Mouse (Mus musculus): Measurements from ENCODE around the gene Ddb2.

Ddb2 gene

GRCm38 (mm10) chr2:91190501-91190900, 46.3 kb downstream of the Ddb2 start:
- DNase-seq (ENCODE audit: low read depth, low spot score), result no peak

- DNase-seq (ENCODE audit: low read depth, low spot score), result peak; percentile 78
These were observed 49.4 kb downstream of the Ddb2 start for GRCm38 (mm10) chr2:91187431-91187830.

DNA sequence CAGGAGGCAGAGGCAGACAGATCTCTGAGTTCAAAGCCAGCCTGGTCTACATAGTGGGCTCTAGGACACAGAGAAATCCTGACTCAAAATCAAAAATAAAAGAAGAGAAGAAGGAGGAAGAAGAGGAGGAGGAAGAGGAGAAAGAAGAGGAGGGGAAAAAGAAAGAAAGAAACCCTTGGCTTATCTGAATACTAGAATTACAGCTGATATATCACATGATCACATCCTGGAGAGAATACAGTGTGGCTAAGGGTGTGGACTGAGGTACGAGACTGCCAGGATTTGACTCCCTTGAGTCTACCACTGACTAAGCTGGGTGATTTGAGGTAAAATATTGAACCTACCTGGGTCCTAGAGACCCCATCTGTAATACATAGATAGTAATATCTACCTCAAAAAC, 50.6 kb downstream of the Ddb2 start:
- DNase-seq (ENCODE audit: low read depth, low spot score), result no peak

GRCm38 (mm10) chr2:91183711-91184405, 52.9 kb downstream of the Ddb2 start, which contains the start of gene Madd:
Gene Madd (minus strand): TSS chr2:91183837.
- DNase-seq (ENCODE audit: low read depth, low spot score), result no peak

DNA sequence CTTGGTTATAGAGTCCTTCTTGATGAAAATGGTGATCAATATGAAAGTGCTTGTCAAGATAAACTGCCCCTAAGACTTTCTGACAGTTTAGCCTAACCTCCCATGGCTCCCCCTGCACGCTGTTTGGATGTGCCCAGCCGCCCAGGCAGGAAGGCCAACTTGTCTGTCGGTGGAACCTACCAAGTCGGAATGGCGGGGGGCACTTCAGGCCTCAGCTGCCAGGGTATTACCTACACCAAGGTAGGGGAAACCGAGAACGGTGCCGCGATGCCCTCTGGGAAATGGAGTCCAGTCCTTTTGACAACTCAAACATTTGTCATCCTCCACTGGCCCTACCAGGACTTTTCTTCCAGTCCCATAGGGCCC, 53.7 kb downstream of the Ddb2 start:
- DNase-seq (ENCODE audit: low read depth, low spot score), result peak; percentile 99

DNA sequence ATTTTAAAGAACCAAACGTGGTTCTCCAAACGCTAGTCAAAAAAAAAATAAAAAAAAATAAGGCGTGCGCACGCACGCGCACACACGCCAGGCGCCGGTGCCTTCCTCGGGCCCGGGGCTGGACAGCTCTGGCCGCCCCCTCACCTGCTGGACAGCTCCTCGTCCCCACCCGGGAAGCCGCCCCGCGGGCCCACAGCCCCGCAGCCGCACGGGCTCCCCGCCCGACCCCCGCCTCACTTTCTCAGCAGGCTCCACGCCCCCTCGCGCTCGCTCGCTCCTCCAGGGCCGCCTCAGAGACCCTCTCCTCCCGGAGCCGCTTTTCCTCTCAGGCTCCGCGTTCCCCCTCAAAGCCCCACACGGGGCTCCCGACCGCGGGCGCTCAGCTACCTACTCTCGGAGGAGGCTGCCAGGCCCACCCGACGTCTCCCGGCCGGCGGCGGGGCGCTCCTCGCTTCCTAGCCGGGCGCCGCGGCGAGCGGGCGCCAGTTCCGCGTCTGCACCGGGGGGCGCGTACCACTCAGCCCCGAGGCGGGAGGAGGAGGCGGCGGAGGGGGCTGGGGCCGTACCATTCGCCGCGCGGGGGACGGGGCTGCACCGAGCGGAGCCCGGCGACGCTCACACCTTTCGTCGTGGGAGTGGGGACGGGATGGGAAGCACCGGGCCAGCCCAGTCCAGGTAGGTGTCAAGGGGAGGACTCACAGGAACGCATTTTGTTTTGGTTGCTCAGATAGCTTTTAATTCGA, 54.2 kb downstream of the Ddb2 start:
- peak; percentile 87 for DNase-seq (ENCODE audit: low read depth, low spot score)

- DNase-seq (ENCODE audit: low read depth, low spot score), result no peak
These were observed 54.8 kb downstream of the Ddb2 start for GRCm38 (mm10) chr2:91182016-91182404.

GRCm38 (mm10) chr2:91180706-91181105, 56.1 kb downstream of the Ddb2 start:
- no peak for DNase-seq (ENCODE audit: low read depth, low spot score)

DNA sequence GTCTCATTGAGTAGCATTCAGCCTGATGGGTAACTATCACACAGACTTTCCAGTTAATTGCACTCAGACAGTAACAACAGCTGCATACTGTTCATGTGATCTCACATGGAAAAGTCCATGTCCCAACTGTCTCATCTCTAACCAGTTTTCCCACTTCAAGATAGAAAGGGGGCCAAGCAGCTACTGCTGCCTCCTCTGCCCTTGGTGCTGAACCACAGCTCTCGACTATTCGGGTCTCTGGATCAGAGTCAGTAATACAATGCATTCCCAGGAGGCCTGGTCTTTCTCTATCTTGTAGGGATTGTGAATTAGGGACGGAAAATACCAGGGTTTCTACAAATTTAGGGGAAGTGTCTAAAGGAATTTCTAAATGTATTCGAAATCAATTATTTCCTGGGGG, 57.0 kb downstream of the Ddb2 start:
- DNase-seq (ENCODE audit: low read depth, low spot score), result no peak

DNA sequence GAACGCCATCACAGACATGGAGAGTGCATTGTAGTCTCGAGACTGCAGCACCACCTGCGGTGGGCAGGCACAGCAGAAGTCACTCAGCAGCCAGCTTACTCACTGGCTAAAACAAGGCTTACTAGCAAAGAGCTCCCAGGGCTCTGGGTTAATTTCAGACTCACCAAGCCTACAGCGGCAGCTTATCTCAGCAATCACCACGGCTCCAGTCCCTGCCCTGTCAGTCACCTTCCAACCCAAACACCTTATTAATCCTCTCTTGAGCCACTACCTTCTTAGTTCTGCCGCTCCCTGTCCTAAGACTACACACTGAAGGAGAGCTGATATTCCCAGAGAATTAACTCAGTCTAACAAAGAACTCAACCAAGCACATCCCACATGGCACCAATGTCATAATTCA, 60.5 kb downstream of the Ddb2 start:
- no peak for DNase-seq (ENCODE audit: low read depth, low spot score)

DNA sequence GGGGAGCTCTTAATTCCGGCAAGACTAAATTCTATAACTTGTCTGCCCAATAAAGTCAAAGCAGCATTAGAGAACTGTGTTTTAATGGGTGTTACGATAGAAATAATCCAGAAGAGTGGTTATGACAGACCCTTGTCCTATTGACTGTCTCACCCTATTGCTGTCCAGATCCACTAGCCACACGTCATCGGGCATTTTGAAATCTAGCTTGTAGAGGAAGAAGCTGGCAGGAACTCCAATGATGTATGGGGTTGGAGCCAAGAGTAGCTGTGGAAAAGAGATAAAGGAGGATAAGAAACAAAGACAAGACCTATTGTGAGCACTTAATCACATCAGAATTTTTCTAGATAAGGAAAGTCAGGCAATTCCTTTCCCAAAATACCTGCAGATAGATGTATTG, 61.3 kb downstream of the Ddb2 start:
- DNase-seq (ENCODE audit: low read depth, low spot score), result no peak

DNA sequence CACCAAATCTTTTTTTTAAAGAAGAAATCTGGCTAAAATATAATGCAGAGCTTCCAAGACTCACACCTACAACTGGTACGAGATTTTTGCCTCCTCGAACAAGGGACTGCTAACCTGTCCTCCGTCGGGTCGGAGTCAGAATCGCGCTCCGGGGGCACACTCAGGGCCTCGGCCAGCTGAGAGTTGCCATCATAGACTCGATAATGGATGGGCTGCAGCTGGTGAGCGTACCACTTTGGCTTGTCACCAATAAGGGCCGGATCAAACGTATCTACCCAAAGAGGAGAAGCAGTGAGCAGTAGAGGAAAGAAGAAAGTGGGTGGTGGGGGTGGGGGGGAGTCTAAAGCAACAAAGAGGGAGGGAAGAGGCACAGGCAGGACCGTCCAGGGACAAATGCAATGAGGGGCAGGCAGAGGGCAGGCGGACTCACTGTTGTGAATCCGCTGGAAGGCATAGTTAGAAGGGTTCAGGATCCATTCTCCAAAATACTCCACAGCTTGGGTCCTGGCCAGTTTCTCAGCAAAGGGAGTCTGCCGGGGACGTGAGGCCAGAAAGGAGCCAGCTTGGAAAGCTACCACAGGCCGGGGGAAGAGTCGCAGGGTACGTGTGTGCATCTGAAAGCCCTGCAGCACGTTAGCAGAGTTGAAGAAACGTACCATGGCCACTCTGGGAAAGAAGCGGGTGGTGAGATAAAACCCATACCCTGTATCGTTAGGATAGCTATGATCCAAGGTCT, 67.0 kb downstream of the Ddb2 start:
- no peak for DNase-seq (ENCODE audit: low read depth, low spot score)

DNA sequence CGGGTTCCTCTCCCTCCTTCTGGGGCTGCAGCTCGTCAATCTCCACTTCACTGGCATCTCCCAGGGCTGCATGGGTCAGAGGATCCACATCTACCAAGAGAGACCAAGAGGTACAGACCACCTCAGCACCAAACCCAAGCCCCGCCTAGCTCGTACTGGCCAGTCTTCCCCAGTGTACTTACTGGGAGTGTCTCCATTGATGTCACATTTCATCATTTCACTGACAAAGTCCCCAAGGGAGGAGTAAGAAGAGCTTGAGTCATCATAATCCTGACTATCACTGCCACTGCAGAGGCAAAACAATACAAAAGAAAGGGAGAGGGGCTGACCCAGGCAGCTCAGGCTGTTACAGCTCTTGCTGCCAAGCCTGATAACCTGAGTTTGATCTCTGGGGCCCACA, 69.2 kb downstream of the Ddb2 start:
- DNase-seq (ENCODE audit: low read depth, low spot score), result no peak

DNA sequence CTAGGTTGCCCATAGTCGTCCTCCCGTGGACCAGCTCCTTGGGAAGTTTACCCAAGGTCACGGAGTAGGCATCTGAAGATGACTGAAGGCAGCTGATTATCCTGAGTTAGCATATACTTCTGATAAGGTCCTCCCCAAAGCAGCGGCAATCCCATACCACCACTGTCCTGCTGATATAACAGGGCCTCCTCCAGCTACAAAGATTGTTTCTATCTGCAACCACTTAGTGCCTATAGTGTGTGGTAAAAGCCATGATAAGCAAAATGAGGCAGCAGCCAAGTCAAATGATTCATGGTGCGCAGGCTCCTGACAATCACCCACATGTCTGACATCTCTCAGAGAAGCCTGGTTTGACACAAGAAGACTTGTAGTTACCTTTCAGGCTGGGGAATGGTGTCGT, 71.8 kb downstream of the Ddb2 start:
- DNase-seq (ENCODE audit: low read depth, low spot score), result no peak

- no peak for DNase-seq (ENCODE audit: low read depth, low spot score)
These were observed 73.2 kb downstream of the Ddb2 start for GRCm38 (mm10) chr2:91163532-91163931.

DNA sequence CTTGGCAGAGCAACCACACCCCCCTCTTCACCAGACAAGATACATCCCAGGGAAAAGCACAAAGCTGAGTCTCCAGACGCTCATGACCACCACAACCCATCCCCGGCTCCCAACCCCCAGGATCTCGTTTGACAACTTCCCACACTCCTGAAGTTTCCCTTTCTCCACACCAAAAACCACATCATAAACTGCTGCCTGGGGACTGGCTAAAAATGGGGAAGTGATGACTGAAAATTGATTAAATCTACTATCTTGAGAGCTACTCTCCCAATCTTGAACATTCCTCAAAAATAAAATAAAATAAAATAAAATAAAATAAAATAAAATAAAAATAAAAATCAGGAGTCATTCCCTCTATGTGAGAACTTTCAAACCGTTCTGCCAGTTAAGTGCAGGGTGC, 73.8 kb downstream of the Ddb2 start:
- DNase-seq (ENCODE audit: low read depth, low spot score), result no peak
